Mouse (Mus musculus) forelimb bud, embryonic 11.5 days (tissue): ENCODE measurements around the gene Cybrd1.
A peak's percentile ranks its signal among the peaks of the same experiment; 100 is the strongest.

Source experiments
- DNase-seq: peaks from one replicate; pipeline ENCODE4 v3.0.0-alpha.2; 2012; ENCODE audit warnings: low read depth, low spot score

The Cybrd1 gene

DNA sequence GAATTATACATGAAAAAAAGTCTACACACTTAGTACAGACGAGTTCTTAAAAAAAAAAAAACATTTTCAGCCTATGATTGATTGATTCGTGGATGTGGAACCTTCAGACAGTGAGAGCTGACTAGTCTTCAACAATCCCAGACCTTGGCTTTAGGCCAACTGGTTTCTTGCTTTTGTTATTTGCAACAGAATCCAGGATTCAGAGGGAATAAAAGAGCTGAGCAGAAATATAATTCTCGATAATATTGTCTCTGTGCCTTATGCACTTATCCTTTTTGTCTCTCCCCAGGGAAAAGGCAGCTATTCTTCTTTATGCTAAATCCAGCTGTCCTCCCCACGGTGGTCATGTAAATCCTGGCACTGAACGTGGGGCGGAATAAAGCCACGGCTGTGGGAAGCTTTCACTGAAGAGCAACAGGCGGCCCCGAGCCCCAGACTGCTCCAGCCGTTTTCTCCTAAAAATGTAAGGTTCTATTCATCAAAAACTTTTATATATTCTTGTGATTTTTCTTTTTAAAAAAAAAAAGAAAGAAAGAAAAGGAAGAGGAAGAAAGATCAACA lies 50.8 kb downstream of the Cybrd1 start:
- no peak for DNase-seq

- DNase-seq = no peak
These were observed 55.3 kb downstream of the Cybrd1 start for GRCm38 (mm10) chr2:71173031-71173430.

- no peak for DNase-seq
These were observed 58.9 kb downstream of the Cybrd1 start for GRCm38 (mm10) chr2:71176329-71177249.

- no peak for DNase-seq
These were observed 59.5 kb downstream of the Cybrd1 start for GRCm38 (mm10) chr2:71177250-71177615.

DNA sequence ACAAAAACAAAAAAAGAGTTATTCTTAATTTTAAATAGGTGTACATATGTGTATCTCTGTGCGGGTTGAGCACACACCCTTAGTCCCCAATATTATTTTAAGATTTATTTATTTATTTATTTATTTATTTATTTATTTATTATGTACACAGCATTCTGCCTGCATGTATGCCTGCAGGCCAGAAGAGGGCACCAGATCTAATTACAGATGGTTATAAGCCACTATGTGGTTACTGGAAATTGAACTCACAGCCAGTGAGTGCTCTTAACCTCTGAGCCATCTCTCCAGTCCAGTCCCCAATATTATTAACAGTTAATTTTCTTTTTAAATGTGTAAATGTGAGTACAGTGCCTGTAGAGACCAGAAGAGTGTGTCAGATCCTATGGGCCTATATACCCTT lies 60.0 kb downstream of the Cybrd1 start:
- no peak for DNase-seq

DNA sequence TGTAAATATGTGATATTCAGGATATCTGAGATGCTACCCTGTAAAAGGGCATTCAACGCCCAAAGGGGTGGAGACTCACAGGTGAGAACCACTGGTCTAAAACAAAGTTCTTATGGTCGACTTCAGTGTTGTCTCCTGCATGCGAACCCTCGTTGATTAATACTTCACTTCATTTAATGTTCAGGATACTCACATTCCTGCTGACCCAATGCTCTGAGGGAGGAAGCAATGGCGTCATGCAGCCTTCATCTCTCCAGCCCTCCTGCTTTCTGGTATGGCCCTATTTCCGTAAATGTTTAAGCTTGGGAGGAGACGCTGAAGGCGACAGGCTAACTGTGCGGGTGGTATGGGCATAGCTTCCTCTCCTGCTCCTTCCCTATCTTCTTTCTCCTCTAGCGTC lies 62.0 kb downstream of the Cybrd1 start:
- DNase-seq = no peak

- DNase-seq = peak; percentile 39
These were observed 63.0 kb downstream of the Cybrd1 start for GRCm38 (mm10) chr2:71180566-71181217.

- no peak for DNase-seq
These were observed 70.2 kb downstream of the Cybrd1 start for GRCm38 (mm10) chr2:71187950-71188349.

DNA sequence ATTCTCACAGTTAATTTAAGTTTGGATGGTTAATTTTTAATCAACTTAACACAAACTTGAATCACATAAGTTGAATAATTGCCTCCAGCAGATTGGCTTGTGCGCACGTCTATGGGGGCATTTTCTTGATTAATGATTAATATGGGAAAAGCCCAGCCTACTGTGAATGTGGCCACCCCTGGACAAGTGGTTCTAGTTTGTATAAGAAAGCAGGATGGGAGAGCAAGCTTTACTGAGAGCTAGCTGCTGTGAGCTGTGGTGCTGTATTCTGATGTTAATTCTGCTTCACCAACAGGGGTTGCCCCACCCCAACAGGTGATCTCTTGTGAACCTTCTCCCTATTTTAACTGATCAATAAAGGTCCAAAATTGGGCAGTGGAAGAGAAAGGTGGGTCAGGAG lies 71.1 kb downstream of the Cybrd1 start:
- no peak for DNase-seq

DNA sequence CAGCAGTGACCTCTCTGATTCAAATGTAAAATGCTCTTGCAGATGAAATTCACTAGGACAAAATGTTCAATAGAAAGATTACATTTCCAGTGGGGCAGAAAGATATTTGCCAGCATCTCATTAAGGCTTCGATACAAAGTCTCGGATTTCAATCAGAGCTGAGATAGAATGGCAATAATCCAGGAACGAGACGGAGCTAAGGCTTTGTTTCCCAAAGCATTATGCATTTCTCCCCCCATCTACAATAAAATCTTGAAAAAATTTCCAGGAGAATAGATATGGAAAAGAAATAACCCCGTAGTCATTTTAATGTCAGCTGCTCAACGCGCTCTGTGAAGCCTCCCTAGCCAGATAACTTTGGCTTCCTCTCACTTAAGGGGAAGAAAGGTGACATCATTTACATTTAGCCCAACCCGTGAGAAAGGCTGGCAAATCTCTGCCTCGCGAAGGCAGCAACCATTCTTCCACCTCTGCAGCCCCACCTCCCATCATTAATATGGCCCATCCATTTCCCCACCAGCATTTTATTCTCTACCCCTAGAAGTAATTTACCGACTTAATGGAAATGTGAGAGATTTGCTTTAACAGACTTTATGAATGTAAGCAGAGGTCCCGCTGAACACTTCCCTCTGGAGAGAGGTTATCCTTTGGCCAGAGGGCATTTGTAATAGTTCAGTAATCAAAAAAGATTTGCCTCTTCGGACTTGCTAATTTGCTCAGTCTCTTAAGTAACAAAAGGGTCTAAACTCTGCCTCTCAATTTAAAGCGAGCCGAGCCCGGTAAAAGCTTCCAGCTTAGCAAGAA lies 73.9 kb downstream of the Cybrd1 start:
- no peak for DNase-seq

DNA sequence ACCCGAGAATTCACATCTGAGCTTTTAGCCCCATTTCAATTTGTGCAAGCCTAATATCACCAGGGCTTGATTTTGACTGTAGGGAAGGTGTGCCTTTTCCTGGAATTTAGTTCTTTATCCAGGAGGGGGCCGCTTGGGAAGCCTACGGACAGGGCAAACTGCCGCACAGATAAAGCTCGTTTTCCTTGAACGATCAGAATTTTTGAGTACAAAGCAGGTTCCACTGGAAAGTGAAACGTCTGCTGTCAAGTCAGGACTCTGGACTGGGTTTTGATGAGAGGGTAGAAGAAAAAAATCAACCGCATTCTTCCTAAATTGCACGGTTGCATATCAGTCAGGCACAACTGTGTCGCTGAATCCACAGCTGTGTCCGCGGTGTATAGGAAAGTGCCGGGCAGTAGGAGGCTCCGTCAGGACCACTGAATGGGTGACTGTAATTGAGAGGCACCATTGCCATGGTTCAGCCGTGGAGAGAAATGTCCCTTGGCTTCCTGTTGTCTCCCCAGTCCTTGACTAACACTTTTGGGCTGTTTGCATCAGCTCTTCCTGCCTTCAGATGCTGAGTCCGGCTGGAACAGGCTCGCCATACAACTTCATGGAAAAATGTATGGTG lies 74.6 kb downstream of the Cybrd1 start:
- DNase-seq = no peak
